Comparison of ENCODE assay signal across 8 mouse cellular contexts in genomic region chrX:56346176-56346931, GRCm38 (mm10). TPM values are rescaled to one million over a fixed set of nuclear protein-coding genes. Genes with fewer than 3 reads are reported as not detected.
DNase-seq lines count a peak whose midpoint lies in the region; ATAC-seq and TF ChIP-seq lines count a peak whose summit lies in the region.

Gene Zfp449, plus strand, starts transcription at chrX:56346400.

- H3K27me3 ChIP-seq in embryonic facial prominence, embryonic 14.5 days (replicated peaks; ENCODE audit: control insufficient read depth, insufficient read depth, low read length): no peaks in the 10 kb centered on the region
- H3K27me3 ChIP-seq in limb, embryonic 13.5 days: no peaks in the 10 kb centered on the region
- H3K27me3 ChIP-seq in midbrain, embryonic 15.5 days (replicated peaks): no peaks in the 10 kb centered on the region

- TF ChIP-seq POLR2A in bone marrow, adult 2 months (IDR thresholded peaks at IDR 0.05; ENCODE audit: borderline replicate concordance, control insufficient read depth, low read depth, low read length): peak; percentile 34; the same call in 1 of the 2 replicates

- no peak within 1 kb of the TSS for H3K27ac ChIP-seq in bone marrow, adult 2 months (ENCODE audit: control insufficient read depth, insufficient read depth, low read depth, low read length, poor library complexity)
- no peak within 1 kb of the TSS; the same call in 1 of the 2 replicates for H3K27ac ChIP-seq in embryonic facial prominence, embryonic 14.5 days (replicated peaks; ENCODE audit: low read depth, low read length)
- peak within 1 kb of the TSS; percentile 6; the same call in 1 of the 2 replicates for H3K27ac ChIP-seq in limb, embryonic 13.5 days
- H3K27ac ChIP-seq in midbrain, embryonic 15.5 days: no peak within 1 kb of the TSS

- H3K9me3 ChIP-seq in embryonic facial prominence, embryonic 14.5 days (ENCODE audit: control insufficient read depth, low read length): no peaks in the 10 kb centered on the region
- H3K9me3 ChIP-seq in limb, embryonic 13.5 days: no peaks in the 10 kb centered on the region
- H3K9me3 ChIP-seq in midbrain, embryonic 15.5 days: no peaks in the 10 kb centered on the region

- peak; percentile 98 for ATAC-seq in embryonic facial prominence, embryonic 14.5 days (ENCODE audit: low read depth)
- ATAC-seq in limb, embryonic 13.5 days (ENCODE audit: low FRiP score, low read depth): peak; percentile 95
- peak; percentile 98 for ATAC-seq in midbrain, embryonic 15.5 days (replicated peaks)

- H3K4me3 ChIP-seq in bone marrow, adult 2 months (replicated peaks; ENCODE audit: control insufficient read depth, low read depth, low read length): peak within 1 kb of the TSS; percentile 59
- H3K4me3 ChIP-seq in embryonic facial prominence, embryonic 14.5 days (ENCODE audit: low read depth, low read length): peak within 1 kb of the TSS; percentile 55
- H3K4me3 ChIP-seq in limb, embryonic 13.5 days: peak within 1 kb of the TSS; percentile 58
- H3K4me3 ChIP-seq in midbrain, embryonic 15.5 days: peak within 1 kb of the TSS; percentile 55

- no peaks in the 10 kb centered on the region for H3K4me1 ChIP-seq in bone marrow, adult 2 months (ENCODE audit: control insufficient read depth, insufficient read depth, low read length)
- no peaks in the 10 kb centered on the region for H3K4me1 ChIP-seq in embryonic facial prominence, embryonic 14.5 days (ENCODE audit: control insufficient read depth, insufficient read depth, low read length)
- no peaks in the 10 kb centered on the region for H3K4me1 ChIP-seq in limb, embryonic 13.5 days
- H3K4me1 ChIP-seq in midbrain, embryonic 15.5 days: no peaks in the 10 kb centered on the region

- WGBS in bone marrow, adult 2 months: 7% methylated on average over 32 of the region's 39 CpGs
- 26% methylated on average over 22 of the region's 39 CpGs for whole genome bisulfite sequencing in embryonic facial prominence, embryonic 14.5 days
- WGBS in limb, embryonic 13.5 days: 18% methylated on average over 36 of the region's 39 CpGs
- WGBS in midbrain, embryonic 15.5 days: 20% methylated on average over 38 of the region's 39 CpGs

- DNase-seq in A20 (ENCODE audit: low read depth, low spot score): peak; percentile 82
- peak; percentile 96 for DNase-seq in embryonic facial prominence, embryonic 14.5 days (ENCODE audit: low spot score)
- DNase-seq in heart, adult 8-10 months (ENCODE audit: low spot score): peak; percentile 72
- peak; percentile 57 to 72 for DNase-seq in kidney, adult 8-10 months
- peak; percentile 19 to 44 for DNase-seq in spleen, postnatal 14 days (ENCODE audit: low spot score in 2 of 2)

- H3K9ac ChIP-seq in embryonic facial prominence, embryonic 14.5 days (ENCODE audit: low read depth, low read length): peak within 1 kb of the TSS; percentile 65
- H3K9ac ChIP-seq in limb, embryonic 13.5 days: peak within 1 kb of the TSS; percentile 63
- H3K9ac ChIP-seq in midbrain, embryonic 15.5 days: peak within 1 kb of the TSS; percentile 63

- peak within 1 kb of the TSS; percentile 49 for H3K4me2 ChIP-seq in embryonic facial prominence, embryonic 14.5 days (ENCODE audit: low read depth, low read length)
- H3K4me2 ChIP-seq in limb, embryonic 13.5 days (replicated peaks): peak within 1 kb of the TSS; percentile 58
- peak within 1 kb of the TSS; percentile 51 for H3K4me2 ChIP-seq in midbrain, embryonic 15.5 days

- no peak for TF ChIP-seq CTCF in bone marrow, adult 2 months (IDR thresholded peaks at IDR 0.05; ENCODE audit: control insufficient read depth, insufficient read depth, low read length)

- no peaks in the 10 kb centered on the region for H3K36me3 ChIP-seq in embryonic facial prominence, embryonic 14.5 days (ENCODE audit: control insufficient read depth, insufficient read depth, low read length)
- H3K36me3 ChIP-seq in limb, embryonic 13.5 days: peaks cover 7% of the 10 kb centered on the region; the same call in 1 of the 2 replicates
- H3K36me3 ChIP-seq in midbrain, embryonic 15.5 days (replicated peaks): no peaks in the 10 kb centered on the region

RNA-seq across cellular contexts. Expression of gene Zfp449, which starts in this region (rescaled TPM):
- polyA plus RNA-seq in bone marrow, adult 2 months (2011; ENCODE audit: insufficient read depth, insufficient read length, low replicate concordance, missing spikeins): 1.1 TPM in 1 of 2 replicates, not detected in the other
- polyA plus RNA-seq in embryonic facial prominence, embryonic 14.5 days (2014; fragmentation: Nextera tagmentation; extraction: Ambion mirVana): 10.7 and 11.6 TPM in 2 replicates
- 1 to 10 TPM; 3.5 to 5.8 (median 4.6) TPM for total RNA-seq in heart, adult 8-10 months (2022)
- polyA plus RNA-seq in limb, embryonic 13.5 days (2015; fragmentation: Nextera tagmentation; extraction: Ambion mirVana): 9.5 and 9.7 TPM in 2 replicates
- polyA plus RNA-seq in midbrain, embryonic 15.5 days (2015; fragmentation: Nextera tagmentation; extraction: Ambion mirVana): 6.0 and 6.1 TPM in 2 replicates

Comparison
In these comparisons a context has a peak if more than half of its experiments do, and no peak if none do; other contexts are left out.
1. DNase-seq: peak in every context shown above with its lines; median percentile 96 in embryonic facial prominence, embryonic 14.5 days; 82 in A20; 72 in heart, adult 8-10 months; 64 in kidney, adult 8-10 months; 32 in spleen, postnatal 14 days.